Mouse (Mus musculus) lung, embryonic 15.5 days (tissue): ENCODE data around the gene Itga11. TPM values are rescaled to one million over a fixed set of nuclear protein-coding genes. Genes with fewer than 3 reads are reported as not detected.

Source experiments
- ATAC-seq: fragments of 200-750 bp; cut with Nextera tagmentation; 2 replicates; pipeline ENCODE4 v1.8.0; 2017; ENCODE audit warnings: moderate number of reproducible peaks, borderline replicate concordance; ENCODE audit not compliant: low FRiP score, low TSS enrichment; ENCODE audit errors: extremely low read depth
- H3K27ac ChIP-seq: fragments of 300-500 bp; sonication (generic); 2 replicates; pipeline ENCODE4 v1.5.1; 2015; ENCODE audit warnings: moderate library complexity, mild to moderate bottlenecking, inconsistent platforms
- H3K27me3 ChIP-seq: fragments of 300-500 bp; sonication (generic); 2 replicates; pipeline ENCODE4 v1.6.1; 2015; ENCODE audit warnings: inconsistent platforms
- H3K36me3 ChIP-seq: fragments of 300-500 bp; sonication (generic); 2 replicates; pipeline ENCODE4 v1.6.1; 2015; ENCODE audit warnings: inconsistent platforms
- H3K4me1 ChIP-seq: fragments of 300-500 bp; sonication (generic); 2 replicates; pipeline ENCODE4 v1.6.1; 2015; ENCODE audit warnings: inconsistent platforms
- H3K4me2 ChIP-seq: fragments of 300-500 bp; sonication (generic); 2 replicates; pipeline ENCODE4 v1.6.1; 2015; ENCODE audit warnings: inconsistent platforms, mild to moderate bottlenecking, moderate library complexity
- H3K4me3 ChIP-seq: fragments of 300-500 bp; sonication (generic); 2 replicates; pipeline ENCODE4 v1.5.1; 2015; ENCODE audit warnings: mild to moderate bottlenecking, inconsistent platforms
- H3K9ac ChIP-seq: fragments of 300-500 bp; sonication (generic); 2 replicates; pipeline ENCODE4 v1.6.1; 2015; ENCODE audit warnings: inconsistent platforms
- H3K9me3 ChIP-seq: fragments of 300-500 bp; sonication (generic); 2 replicates; pipeline ENCODE4 v1.6.1; 2016; ENCODE audit warnings: inconsistent platforms
- WGBS: fragments of 180-500 bp; shearing (Covaris S2); methylation state at CpG from one replicate; pipeline ENCODE4 v1.1.7; 2015; 5-methylcytosine and 5-hydroxymethylcytosine counted together
- polyA plus RNA-seq: library from polyadenylated mRNA; unstranded; fragments of >200 nt; fragmentation: Nextera tagmentation; extraction: Ambion mirVana; gene quantifications from 2 replicates; pipeline ENCODE4 v1.2.1, GENCODE M21; 2015

Gene Itga11
- polyA plus RNA-seq, 1 experiment from 2014 or later, result 0.45 TPM

GRCm38 (mm10) chr9:62725247-62725646 is 47.6 kb downstream of the Itga11 start:
- Histone ChIP-seq H3K4me2 (no peak overlapping the region), H3K27ac (no peak overlapping the region), H3K9ac (no peak overlapping the region), H3K4me3 (no peak overlapping the region), H3K9me3 (no peaks in the 10 kb centered on the region), H3K36me3 (no peaks in the 10 kb centered on the region), H3K4me1 (0 out of 2 replicates have a peak, but pooled peaks cover 7% of the 10 kb centered on the region), H3K27me3 (no peaks in the 10 kb centered on the region)
- ATAC-seq, result no peak
- WGBS, result 26% methylated on average over 5 of the region's 5 CpGs

DNA sequence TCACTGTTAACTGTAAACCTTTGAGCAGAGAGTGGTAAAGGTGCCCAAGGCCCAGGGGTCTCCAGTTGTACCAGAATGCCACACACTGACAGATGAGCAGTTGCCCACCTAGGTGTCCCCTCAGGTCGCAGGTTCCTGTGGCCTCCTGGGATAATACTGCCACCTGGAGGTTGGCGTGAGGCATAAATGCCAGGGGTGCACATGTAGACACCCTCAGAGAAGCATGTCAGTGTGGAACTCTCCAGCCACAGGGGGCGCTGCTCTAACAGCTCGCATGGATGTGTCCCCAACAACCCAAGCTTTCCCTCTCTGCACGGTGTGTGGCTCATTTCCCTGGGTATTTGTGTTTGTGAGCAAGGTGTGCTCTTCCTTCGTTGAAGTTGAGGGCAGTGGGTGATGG is 48.8 kb downstream of the Itga11 start:
- H3K4me3 ChIP-seq, result no peak overlapping the region
- H3K9me3 ChIP-seq, result no peaks in the 10 kb centered on the region
- no peak overlapping the region for H3K9ac ChIP-seq
- ATAC-seq, result no peak
- WGBS, result 62% methylated on average over 6 of the region's 6 CpGs
- 0 out of 2 replicates have a peak, but pooled peaks cover 3% of the 10 kb centered on the region for H3K4me1 ChIP-seq
- no peaks in the 10 kb centered on the region for H3K27me3 ChIP-seq
- H3K36me3 ChIP-seq, result no peaks in the 10 kb centered on the region
- no peak overlapping the region for H3K4me2 ChIP-seq
- no peak overlapping the region for H3K27ac ChIP-seq

GRCm38 (mm10) chr9:62744558-62745275 is 67.1 kb downstream of the Itga11 start:
- Histone ChIP-seq H3K27me3 (no peaks in the 10 kb centered on the region), H3K27ac (no peak overlapping the region), H3K4me1 (peaks cover 4% of the 10 kb centered on the region), H3K36me3 (no peaks in the 10 kb centered on the region), H3K4me3 (no peak overlapping the region), H3K4me2 (no peak overlapping the region), H3K9me3 (no peaks in the 10 kb centered on the region; the same call in 1 of the 2 replicates), H3K9ac (no peak overlapping the region)
- ATAC-seq, result no peak
- WGBS, result 43% methylated on average over 7 of the region's 7 CpGs

DNA sequence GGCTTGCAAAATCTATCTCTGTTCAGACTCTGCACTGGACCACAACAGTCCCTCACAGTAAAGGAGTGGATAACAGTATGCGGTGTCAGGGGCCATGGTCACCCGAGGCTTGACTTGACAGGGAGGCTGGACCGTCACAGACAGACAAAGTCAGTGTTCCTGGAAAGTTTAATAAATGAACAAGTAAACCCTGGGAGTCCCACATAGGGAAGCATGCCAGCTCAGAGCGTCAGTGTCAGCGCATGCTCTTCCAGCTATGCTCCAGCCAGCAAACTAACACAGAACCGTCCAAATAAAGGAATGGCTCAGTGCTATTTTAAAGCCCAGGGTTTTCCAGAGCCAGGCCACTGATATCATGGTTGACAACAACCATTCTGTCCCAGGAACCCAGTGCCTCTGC is 69.0 kb downstream of the Itga11 start:
- no peak overlapping the region for H3K9ac ChIP-seq
- H3K27me3 ChIP-seq, result no peaks in the 10 kb centered on the region
- ATAC-seq, result no peak
- H3K4me3 ChIP-seq, result no peak overlapping the region
- no peak overlapping the region for H3K27ac ChIP-seq
- no peaks in the 10 kb centered on the region for H3K36me3 ChIP-seq
- H3K4me2 ChIP-seq, result no peak overlapping the region
- no peaks in the 10 kb centered on the region; the same call in 1 of the 2 replicates for H3K9me3 ChIP-seq
- H3K4me1 ChIP-seq, result peaks cover 7% of the 10 kb centered on the region
- 52% methylated on average over 6 of the region's 6 CpGs for WGBS

DNA sequence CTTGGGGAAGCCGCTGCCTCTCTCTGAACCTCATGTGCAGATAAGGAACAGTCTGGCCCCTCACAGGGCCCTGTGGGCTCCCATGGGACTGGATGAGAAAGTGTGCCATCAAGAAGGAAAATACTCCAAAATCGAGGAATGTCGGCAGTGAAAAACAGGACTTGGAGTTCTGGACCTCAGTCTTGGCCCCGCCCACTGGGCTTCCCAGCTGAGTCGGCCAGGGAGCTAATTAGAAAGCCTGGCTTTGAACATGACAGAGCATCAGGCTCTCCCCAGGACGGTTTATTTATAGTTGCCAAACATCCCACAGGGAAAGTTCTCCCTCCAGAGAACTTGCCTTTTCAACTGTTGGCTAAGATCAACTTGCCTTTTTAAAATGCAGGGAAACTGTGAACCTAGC is 72.0 kb downstream of the Itga11 start:
- 37% methylated on average over 6 of the region's 6 CpGs for WGBS
- H3K36me3 ChIP-seq, result no peaks in the 10 kb centered on the region
- ATAC-seq, result no peak
- no peaks in the 10 kb centered on the region for H3K27me3 ChIP-seq
- no peak overlapping the region for H3K4me2 ChIP-seq
- peak overlapping the region; percentile 36; the same call in 1 of the 2 replicates for H3K27ac ChIP-seq
- peaks cover 7% of the 10 kb centered on the region for H3K4me1 ChIP-seq
- H3K9me3 ChIP-seq, result no peaks in the 10 kb centered on the region; the same call in 1 of the 2 replicates
- no peak overlapping the region for H3K4me3 ChIP-seq
- H3K9ac ChIP-seq, result no peak overlapping the region

DNA sequence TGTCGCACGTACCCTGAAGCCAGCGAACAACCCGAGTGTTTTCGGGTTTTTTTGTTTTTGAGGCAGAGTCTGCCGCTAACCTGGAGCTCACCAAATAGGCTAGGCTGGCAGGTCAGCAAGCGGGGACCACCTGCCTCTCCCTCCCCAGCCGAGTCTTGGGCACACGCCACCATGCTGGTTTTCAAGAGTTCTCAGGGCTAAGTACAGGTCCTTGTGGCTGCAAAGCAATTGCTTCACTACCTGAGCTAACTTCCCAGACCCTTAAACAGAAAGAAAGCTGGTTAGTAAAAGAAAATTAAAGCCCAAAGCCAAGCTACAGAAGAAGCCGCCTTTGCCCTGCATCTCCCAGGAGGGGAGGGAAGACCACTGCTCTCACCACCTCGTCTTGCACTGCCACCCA is 72.8 kb downstream of the Itga11 start:
- no peak overlapping the region for H3K4me2 ChIP-seq
- H3K27me3 ChIP-seq, result no peaks in the 10 kb centered on the region
- ATAC-seq, result no peak
- peak overlapping the region; percentile 69 for H3K27ac ChIP-seq
- WGBS, result 75% methylated on average over 11 of the region's 11 CpGs
- no peak overlapping the region for H3K4me3 ChIP-seq
- H3K9ac ChIP-seq, result no peak overlapping the region
- H3K36me3 ChIP-seq, result no peaks in the 10 kb centered on the region
- H3K4me1 ChIP-seq, result peaks cover 7% of the 10 kb centered on the region
- no peaks in the 10 kb centered on the region; the same call in 1 of the 2 replicates for H3K9me3 ChIP-seq

GRCm38 (mm10) chr9:62758288-62758687 is 80.7 kb downstream of the Itga11 start:
- Histone ChIP-seq H3K4me1 (no peaks in the 10 kb centered on the region), H3K4me3 (no peak overlapping the region), H3K9ac (no peak overlapping the region), H3K4me2 (no peak overlapping the region), H3K36me3 (no peaks in the 10 kb centered on the region), H3K27me3 (no peaks in the 10 kb centered on the region), H3K27ac (no peak overlapping the region), H3K9me3 (no peaks in the 10 kb centered on the region)
- 79% methylated on average over 4 of the region's 4 CpGs for WGBS
- no peak for ATAC-seq

DNA sequence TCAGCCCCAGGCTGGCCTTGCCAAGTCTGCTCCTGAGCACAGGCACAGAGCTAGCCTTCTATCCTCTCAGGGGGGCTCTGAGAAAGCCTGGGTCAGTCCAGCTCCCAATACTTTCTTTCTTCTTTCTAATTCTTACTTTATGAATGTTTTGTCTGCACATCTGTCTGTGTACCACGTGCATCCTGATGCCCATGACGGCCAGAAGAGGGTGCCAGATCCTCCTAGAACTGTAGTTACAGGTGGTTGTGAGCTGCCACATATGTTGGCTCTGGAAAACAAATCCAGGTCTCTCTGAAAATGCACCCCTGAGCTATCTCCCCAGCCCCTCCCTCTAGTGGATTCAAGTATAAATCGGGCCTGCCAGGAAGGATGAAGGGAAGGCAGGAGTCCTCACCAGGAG is 82.0 kb downstream of the Itga11 start:
- no peak overlapping the region for H3K27ac ChIP-seq
- no peak overlapping the region for H3K4me2 ChIP-seq
- H3K4me3 ChIP-seq, result no peak overlapping the region
- H3K9ac ChIP-seq, result no peak overlapping the region
- no peaks in the 10 kb centered on the region for H3K27me3 ChIP-seq
- ATAC-seq, result no peak
- WGBS, result 54% methylated on average over 3 of the region's 3 CpGs
- no peaks in the 10 kb centered on the region for H3K9me3 ChIP-seq
- H3K4me1 ChIP-seq, result no peaks in the 10 kb centered on the region
- no peaks in the 10 kb centered on the region for H3K36me3 ChIP-seq

- H3K36me3 ChIP-seq, result no peaks in the 10 kb centered on the region
- no peak overlapping the region for H3K9ac ChIP-seq
- 0 out of 2 replicates have a peak overlapping the region, but pooled peaks have one; percentile 13 for H3K4me3 ChIP-seq
- WGBS, result 15% methylated on average over 13 of the region's 13 CpGs
- H3K27ac ChIP-seq, result no peak overlapping the region
- H3K27me3 ChIP-seq, result no peaks in the 10 kb centered on the region
- peak; percentile 29; the same call in 1 of the 2 replicates for ATAC-seq
- peaks cover 5% of the 10 kb centered on the region; the same call in 1 of the 2 replicates for H3K4me1 ChIP-seq
- H3K4me2 ChIP-seq, result peak overlapping the region; percentile 42
- no peaks in the 10 kb centered on the region for H3K9me3 ChIP-seq
Measured at GRCm38 (mm10) chr9:62763478-62763877, 85.9 kb downstream of the Itga11 start.

DNA sequence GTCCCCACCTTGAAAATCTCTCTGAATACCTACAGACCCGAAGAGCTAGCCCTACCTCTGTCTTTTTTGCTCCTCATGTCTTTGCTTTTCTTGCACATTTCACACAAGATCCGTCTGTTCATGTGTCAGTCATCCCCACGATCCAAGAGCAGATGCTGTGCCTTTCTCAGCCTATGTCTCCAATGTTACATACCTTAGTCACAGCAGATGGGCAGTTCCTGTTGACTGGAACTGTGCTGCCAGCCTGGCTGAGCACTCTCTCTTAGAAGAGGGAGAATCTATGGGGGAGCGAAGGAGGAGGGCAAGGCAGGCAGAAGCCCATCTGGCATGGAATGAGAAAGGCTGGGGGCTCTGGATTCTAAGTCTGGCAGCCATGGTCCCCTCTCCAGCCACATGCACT is 87.7 kb downstream of the Itga11 start:
- H3K4me1 ChIP-seq, result peaks cover 5% of the 10 kb centered on the region; the same call in 1 of the 2 replicates
- H3K4me2 ChIP-seq, result no peak overlapping the region
- 70% methylated on average over 4 of the region's 4 CpGs for WGBS
- no peak overlapping the region for H3K4me3 ChIP-seq
- H3K27ac ChIP-seq, result no peak overlapping the region
- H3K9ac ChIP-seq, result no peak overlapping the region
- H3K27me3 ChIP-seq, result no peaks in the 10 kb centered on the region
- ATAC-seq, result no peak
- H3K36me3 ChIP-seq, result no peaks in the 10 kb centered on the region
- H3K9me3 ChIP-seq, result no peaks in the 10 kb centered on the region

DNA sequence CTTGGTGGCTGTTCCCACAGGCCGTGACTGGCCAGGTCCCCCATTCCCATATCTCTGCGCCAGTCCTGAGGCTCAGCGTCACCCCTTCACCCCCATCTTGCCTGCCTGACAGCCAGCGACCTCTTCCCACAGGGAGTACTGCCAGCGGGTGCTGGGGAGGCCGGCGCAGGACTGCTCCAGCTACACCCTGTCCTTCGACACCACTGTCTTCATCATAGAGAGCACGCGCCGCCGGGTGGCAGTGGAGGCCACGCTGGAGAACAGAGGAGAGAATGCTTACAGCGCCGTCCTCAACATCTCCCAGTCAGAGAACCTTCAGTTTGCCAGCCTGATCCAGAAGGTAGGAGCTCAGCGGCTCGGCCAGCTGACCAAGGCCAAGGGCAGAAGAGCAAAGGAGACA is 89.8 kb downstream of the Itga11 start:
- no peak overlapping the region for H3K9ac ChIP-seq
- no peaks in the 10 kb centered on the region for H3K9me3 ChIP-seq
- H3K27ac ChIP-seq, result no peak overlapping the region
- H3K4me2 ChIP-seq, result no peak overlapping the region
- H3K4me1 ChIP-seq, result peaks cover 5% of the 10 kb centered on the region; the same call in 1 of the 2 replicates
- no peak overlapping the region for H3K4me3 ChIP-seq
- 34% methylated on average over 17 of the region's 17 CpGs for WGBS
- no peaks in the 10 kb centered on the region for H3K27me3 ChIP-seq
- peak; percentile 27; the same call in 1 of the 2 replicates for ATAC-seq
- no peaks in the 10 kb centered on the region for H3K36me3 ChIP-seq

GRCm38 (mm10) chr9:62768361-62768760 is 90.7 kb downstream of the Itga11 start:
- Histone ChIP-seq H3K4me1 (peaks cover 5% of the 10 kb centered on the region; the same call in 1 of the 2 replicates), H3K9ac (no peak overlapping the region), H3K27ac (no peak overlapping the region), H3K27me3 (no peaks in the 10 kb centered on the region), H3K36me3 (no peaks in the 10 kb centered on the region), H3K9me3 (no peaks in the 10 kb centered on the region), H3K4me3 (no peak overlapping the region), H3K4me2 (no peak overlapping the region)
- WGBS, result 65% methylated on average over 5 of the region's 5 CpGs
- peak; percentile 49; the same call in 1 of the 2 replicates for ATAC-seq
